Comparison of ENCODE assay signal across 7 mouse cellular contexts in genomic region chr2:52763040-52763736, GRCm38 (mm10). TPM values are rescaled to one million over a fixed set of nuclear protein-coding genes. Genes with fewer than 3 reads are reported as not detected.
DNase-seq lines count a peak whose midpoint lies in the region; ATAC-seq and TF ChIP-seq lines count a peak whose summit lies in the region.

No protein-coding gene starts in this region.

- H3K9ac ChIP-seq in embryonic facial prominence, embryonic 12.5 days = no peak overlapping the region
- H3K9ac ChIP-seq in limb, embryonic 15.5 days = no peak overlapping the region
- no peak overlapping the region for H3K9ac ChIP-seq in midbrain, postnatal 0 days (replicated peaks; ENCODE audit: low read length, poor library complexity, severe bottlenecking)

- no peaks in the 10 kb centered on the region for H3K9me3 ChIP-seq in embryonic facial prominence, embryonic 12.5 days
- no peaks in the 10 kb centered on the region for H3K9me3 ChIP-seq in limb, embryonic 15.5 days
- no peaks in the 10 kb centered on the region for H3K9me3 ChIP-seq in midbrain, postnatal 0 days (ENCODE audit: low read length)

- peak; percentile 62; the same call in 1 of the 2 replicates for ATAC-seq in embryonic facial prominence, embryonic 12.5 days (ENCODE audit: insufficient number of reproducible peaks, insufficient read depth, low FRiP score, low TSS enrichment)
- no peak for ATAC-seq in limb, embryonic 15.5 days (ENCODE audit: insufficient number of reproducible peaks, low FRiP score, low TSS enrichment, low read depth)
- peak; percentile 84 for ATAC-seq in midbrain, postnatal 0 days (ENCODE audit: low FRiP score)

- 0 out of 2 replicates have a peak overlapping the region, but pooled peaks have one; percentile 46 for H3K27ac ChIP-seq in embryonic facial prominence, embryonic 12.5 days
- H3K27ac ChIP-seq in limb, embryonic 15.5 days = no peak overlapping the region
- no peak overlapping the region for H3K27ac ChIP-seq in midbrain, postnatal 0 days (ENCODE audit: low read depth, low read length)

- peak; percentile 94 for TF ChIP-seq CTCF in midbrain, postnatal 0 days (IDR thresholded peaks at IDR 0.05)

- no peaks in the 10 kb centered on the region for H3K27me3 ChIP-seq in embryonic facial prominence, embryonic 12.5 days
- H3K27me3 ChIP-seq in limb, embryonic 15.5 days = no peaks in the 10 kb centered on the region; the same call in 1 of the 2 replicates
- no peaks in the 10 kb centered on the region for H3K27me3 ChIP-seq in midbrain, postnatal 0 days (ENCODE audit: insufficient read depth, low read length)

- peak overlapping the region; percentile 47 for H3K4me2 ChIP-seq in embryonic facial prominence, embryonic 12.5 days (replicated peaks)
- peak overlapping the region; percentile 52 for H3K4me2 ChIP-seq in limb, embryonic 15.5 days
- peak overlapping the region; percentile 41 for H3K4me2 ChIP-seq in midbrain, postnatal 0 days (ENCODE audit: low read depth, low read length, poor library complexity, severe bottlenecking)

- WGBS in embryonic facial prominence, embryonic 12.5 days = 6% methylated on average over 12 of the region's 12 CpGs
- 7% methylated on average over 12 of the region's 12 CpGs for WGBS in limb, embryonic 15.5 days
- 11% methylated on average over 12 of the region's 12 CpGs for WGBS in midbrain, postnatal 0 days

- no peaks in the 10 kb centered on the region for H3K36me3 ChIP-seq in embryonic facial prominence, embryonic 12.5 days
- H3K36me3 ChIP-seq in limb, embryonic 15.5 days = no peaks in the 10 kb centered on the region
- no peaks in the 10 kb centered on the region for H3K36me3 ChIP-seq in midbrain, postnatal 0 days (ENCODE audit: insufficient read depth, low read length)

- peaks cover 3% of the 10 kb centered on the region; the same call in 1 of the 2 replicates for H3K4me1 ChIP-seq in embryonic facial prominence, embryonic 12.5 days
- no peaks in the 10 kb centered on the region for H3K4me1 ChIP-seq in limb, embryonic 15.5 days
- no peaks in the 10 kb centered on the region for H3K4me1 ChIP-seq in midbrain, postnatal 0 days (ENCODE audit: insufficient read depth, low read length)

- peak overlapping the region; percentile 21; the same call in 1 of the 2 replicates for H3K4me3 ChIP-seq in embryonic facial prominence, embryonic 12.5 days
- H3K4me3 ChIP-seq in limb, embryonic 15.5 days = peak overlapping the region; percentile 34
- H3K4me3 ChIP-seq in midbrain, postnatal 0 days (ENCODE audit: low read depth, low read length) = no peak overlapping the region

- DNase-seq in adrenal gland, postnatal 10 days = peak; percentile 89
- DNase-seq in heart, adult 9 months (ENCODE audit: low spot score in 2 of 2) = peak; percentile 51 to 73
- peak; percentile 77 for DNase-seq in kidney, adult 9 months
- peak; percentile 78 for DNase-seq in midbrain, postnatal 0 days (ENCODE audit: low spot score)
- peak; percentile 36 to 62 for DNase-seq in spleen, postnatal 14 days (ENCODE audit: low spot score in 2 of 2)

RNA-seq across cellular contexts. Expression of gene Stam2, which starts 21.1 kb away (rescaled TPM):
- 10 to 100 TPM; 31.6 to 32.5 TPM for total RNA-seq in adrenal gland, postnatal 10 days (2021)
- polyA plus RNA-seq in embryonic facial prominence, embryonic 12.5 days (2016; fragmentation: Nextera tagmentation; extraction: Ambion mirVana) = 32.0 and 32.8 TPM in 2 replicates
- 35.3 and 36.2 TPM in 2 replicates for polyA plus RNA-seq in limb, embryonic 15.5 days (2015; fragmentation: Nextera tagmentation; extraction: Ambion mirVana)
- 27.5 and 38.1 TPM in 2 replicates for total RNA-seq in midbrain, postnatal 0 days (2014; rRNA removed)
- polyA plus RNA-seq in midbrain, postnatal 0 days (2015; fragmentation: Nextera tagmentation; extraction: Ambion mirVana) = 26.1 and 27.3 TPM in 2 replicates
